Mouse (Mus musculus): Measurements from ENCODE around the gene Gm6902. TPM values are rescaled to one million over a fixed set of nuclear protein-coding genes. Genes with fewer than 3 reads are reported as not detected.
"Not testable (repeated sequence)": the region's sequence is repeated elsewhere in the genome, so short reads cannot be mapped to it uniquely, and the experiment has no call there.

The Gm6902 gene
- not detected for total RNA-seq (2018; cell fraction: chromatin; rRNA removed)
- total RNA-seq (2018; cell fraction: cytosol; rRNA removed) = not detected
- not detected for total RNA-seq (2018; cell fraction: nucleus; rRNA removed)
- polyA plus RNA-seq (2018) = not detected in 3 replicates

- not testable (repeated sequence) for H3K79me2 ChIP-seq (ENCODE audit: inconsistent target); H3K4me3 ChIP-seq (ENCODE audit: inconsistent target); H3K36me3 ChIP-seq (ENCODE audit: inconsistent target); H3K27ac ChIP-seq
- WGBS (ENCODE audit: missing documents) = no CpG with 5 or more reads among the region's 2 CpGs
These were observed at the start of gene Gm6902 for GRCm38 (mm10) chr7:23278800-23279199. Gm6902 (minus strand) TSS chr7:23278900.

GRCm38 (mm10) chr7:23300892-23301291 lies 22.2 kb upstream of the Gm6902 start, which contains the start of gene Nlrp4e:
Nlrp4e (plus strand) TSS chr7:23301192.
- H3K27ac ChIP-seq; H3K79me2 ChIP-seq (ENCODE audit: inconsistent target); H3K4me3 ChIP-seq (ENCODE audit: inconsistent target); H3K36me3 ChIP-seq (ENCODE audit: inconsistent target): not testable (repeated sequence)
- 80% methylated on average over 1 of the region's 3 CpGs for WGBS (ENCODE audit: missing documents)

- H3K4me3 ChIP-seq (ENCODE audit: inconsistent target); H3K36me3 ChIP-seq (ENCODE audit: inconsistent target); H3K79me2 ChIP-seq (ENCODE audit: inconsistent target); H3K27ac ChIP-seq: not testable (repeated sequence)
- no CpG with 5 or more reads among the region's 2 CpGs for WGBS (ENCODE audit: missing documents)
These were observed 27.1 kb downstream of the Gm6902 start, which contains the start of gene Vmn1r166 for GRCm38 (mm10) chr7:23251582-23251981. Vmn1r166 (minus strand) TSS chr7:23251682.

Other genes with a start within 250 kb of the Gm6902 start
- gene Vmn1r163, start 223.4 kb downstream of the Gm6902 start, polyA plus RNA-seq (2018) = not detected in 3 replicates
- not detected in 3 replicates for gene Gm8720, start 211.4 kb downstream of the Gm6902 start, polyA plus RNA-seq (2018)
- gene Gm10662, start 134.4 kb downstream of the Gm6902 start, polyA plus RNA-seq (2018) = not detected in 3 replicates
- gene Vmn1r165, start 61.6 kb downstream of the Gm6902 start, polyA plus RNA-seq (2018) = not detected in 3 replicates
- gene Vmn1r166, start 27.2 kb downstream of the Gm6902 start, polyA plus RNA-seq (2018) = not detected in 3 replicates
- not detected in 3 replicates for gene Nlrp4e, start 22.3 kb upstream of the Gm6902 start, polyA plus RNA-seq (2018)
- gene Nlrp5, start 107.0 kb upstream of the Gm6902 start, polyA plus RNA-seq (2018) = not detected in 3 replicates
- not detected in 3 replicates for gene Vmn1r167, start 228.3 kb upstream of the Gm6902 start, polyA plus RNA-seq (2018)